Mouse (Mus musculus) myocyte (in vitro differentiated cells): ENCODE results near the gene Lman2. TPM values are rescaled to one million over a fixed set of nuclear protein-coding genes. Genes with fewer than 3 reads are reported as not detected.

Source experiments
- H3K27me3 ChIP-seq: one replicate; pipeline ENCODE4 v1.6.1; 2011; ENCODE audit not compliant: control insufficient read depth, insufficient read depth, insufficient read length
- H3K36me3 ChIP-seq: one replicate; pipeline ENCODE4 v1.6.1; 2011; ENCODE audit not compliant: control insufficient read depth, insufficient read depth
- H3K4me2 ChIP-seq: one replicate; pipeline ENCODE4 v1.6.1; 2011; ENCODE audit warnings: low read depth, control low read depth
- H3K4me3 ChIP-seq: one replicate; pipeline ENCODE4 v1.5.1; 2011; ENCODE audit warnings: mild to moderate bottlenecking, control low read depth, moderate library complexity
- H3K79me2 ChIP-seq: one replicate; pipeline ENCODE4 v1.6.1; 2011; ENCODE audit not compliant: control insufficient read depth, insufficient read depth
- H3ac ChIP-seq: one replicate; pipeline ENCODE4 v1.6.1; 2011; ENCODE audit not compliant: control insufficient read depth, insufficient read length
- CEBPB ChIP-seq: IDR thresholded peaks from 2 replicates; pipeline ENCODE4 v1.6.1; 2011; ENCODE audit warnings: mild to moderate bottlenecking, moderate library complexity; ENCODE audit not compliant: poor library complexity, insufficient read depth, severe bottlenecking
- E2F4 ChIP-seq: IDR thresholded peaks from one replicate; pipeline ENCODE4 v1.6.1; 2011; ENCODE audit warnings: mild to moderate bottlenecking, control low read depth, moderate library complexity; ENCODE audit not compliant: insufficient read depth
- MAX ChIP-seq: IDR thresholded peaks from one replicate; pipeline ENCODE4 v1.6.1; 2011; ENCODE audit warnings: low read depth, mild to moderate bottlenecking, control low read depth
- MYOD1 ChIP-seq, 3 experiments: IDR thresholded peaks; one replicate each; pipeline ENCODE4 v1.6.1; 2011; ENCODE audit warnings: control low read depth in 2 of 3, low read depth in 2 of 3, mild to moderate bottlenecking in 2 of 3, moderate library complexity in 1 of 3; ENCODE audit not compliant: insufficient read length in 2 of 3, control insufficient read depth in 1 of 3
- MYOG ChIP-seq, 3 experiments: IDR thresholded peaks; one replicate each; pipeline ENCODE4 v1.6.1; 2011; ENCODE audit warnings: control low read depth in 2 of 3, low read depth in 2 of 3, mild to moderate bottlenecking in 2 of 3; ENCODE audit not compliant: insufficient read length in 2 of 3, control insufficient read depth in 1 of 3, insufficient read depth in 1 of 3
- POLR2A ChIP-seq: IDR thresholded peaks from one replicate; pipeline ENCODE4 v1.6.1; 2011; ENCODE audit warnings: low read depth, mild to moderate bottlenecking, control low read depth, moderate library complexity; ENCODE audit not compliant: insufficient read length
- POLR2AphosphoS2 ChIP-seq: IDR thresholded peaks from one replicate; pipeline ENCODE4 v1.6.1; 2011; ENCODE audit warnings: low read depth, control low read depth; ENCODE audit not compliant: insufficient read length
- REST ChIP-seq: IDR thresholded peaks from one replicate; pipeline ENCODE4 v1.6.1; 2011; ENCODE audit warnings: mild to moderate bottlenecking, control low read depth, moderate library complexity; ENCODE audit not compliant: insufficient read depth, insufficient read length
- SRF ChIP-seq: IDR thresholded peaks from one replicate; pipeline ENCODE4 v1.6.1; 2011; ENCODE audit warnings: low read depth; ENCODE audit not compliant: control insufficient read depth, insufficient read length
- TCF12 ChIP-seq: IDR thresholded peaks from one replicate; pipeline ENCODE4 v1.6.1; 2011; ENCODE audit warnings: mild to moderate bottlenecking, control low read depth; ENCODE audit not compliant: poor library complexity, insufficient read depth, severe bottlenecking
- TCF3 ChIP-seq: IDR thresholded peaks from one replicate; pipeline ENCODE4 v1.6.1; 2011; ENCODE audit warnings: low read depth, control low read depth; ENCODE audit not compliant: insufficient read length
- USF1 ChIP-seq: IDR thresholded peaks from one replicate; pipeline ENCODE4 v1.6.1; 2011; ENCODE audit warnings: low read depth, mild to moderate bottlenecking, control low read depth, moderate library complexity
- polyA plus RNA-seq: library from polyadenylated mRNA; unstranded; fragments of >200 nt; fragmentation: generic; extraction: Trizol; gene quantifications from one replicate; pipeline ENCODE4 v1.2.1, GENCODE M21; 2012; ENCODE audit warnings: missing spikeins

Lman2 gene
- polyA plus RNA-seq, 1 experiment, result 84.7 TPM

DNA sequence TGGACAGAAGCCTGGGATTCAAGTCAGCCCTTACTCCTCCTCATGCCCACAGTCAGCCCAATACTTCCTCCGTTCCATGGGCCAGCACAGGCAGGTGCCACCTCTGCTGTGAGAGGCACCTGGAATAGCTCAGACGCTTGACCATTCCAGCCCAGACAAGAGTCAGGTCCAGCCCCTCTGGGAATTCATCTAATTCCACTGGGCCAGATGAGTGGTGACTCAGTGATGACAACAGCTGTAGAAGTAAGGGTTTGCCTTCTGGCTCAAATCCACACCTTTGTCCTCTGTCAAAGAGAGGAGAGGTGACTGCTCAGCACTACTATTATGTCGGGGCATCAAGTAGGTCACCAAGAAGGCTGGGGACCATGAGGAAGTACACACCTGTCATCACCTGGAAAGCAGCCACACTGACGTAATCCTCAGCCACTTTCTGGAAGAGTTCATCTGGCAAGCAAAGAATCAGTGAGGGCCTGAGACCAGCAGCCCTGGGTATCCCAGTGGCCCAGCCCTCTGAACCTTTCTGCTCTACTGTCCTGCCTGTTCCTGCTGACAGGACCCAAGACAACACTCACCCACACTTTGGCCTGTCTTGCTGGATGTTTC is 42.6 kb downstream of the Lman2 start, which contains the start of gene Prelid1:
Prelid1 (plus strand) TSS at position 570 of the 603 bp plus-strand sequence.
- TF ChIP-seq TCF12 (no peak), MYOD1 (IDR thresholded peaks at IDR 0.05; ENCODE audit: control insufficient read depth in 1 of 3, insufficient read length in 2 of 3, low read depth in 2 of 3) (peak in 1 of 3 experiments; percentile 15), POLR2AphosphoS2 (peak; percentile 29), REST (no peak), SRF (no peak), TCF3 (no peak), CEBPB (no peak), MAX (no peak), MYOG (IDR thresholded peaks at IDR 0.05; ENCODE audit: control insufficient read depth in 1 of 3, insufficient read depth in 1 of 3, insufficient read length in 2 of 3, low read depth in 2 of 3) (no peak), E2F4 (no peak), POLR2A (no peak)
- Histone ChIP-seq H3K4me3 (peak within 1 kb of the TSS; percentile 91), H3K4me2 (peak within 1 kb of the TSS; percentile 91), H3K36me3 (peaks cover 21% of the 10 kb centered on the region), H3K27me3 (no peaks in the 10 kb centered on the region), H3K79me2 (peaks cover 44% of the 10 kb centered on the region), H3ac (peak within 1 kb of the TSS; percentile 86)

DNA sequence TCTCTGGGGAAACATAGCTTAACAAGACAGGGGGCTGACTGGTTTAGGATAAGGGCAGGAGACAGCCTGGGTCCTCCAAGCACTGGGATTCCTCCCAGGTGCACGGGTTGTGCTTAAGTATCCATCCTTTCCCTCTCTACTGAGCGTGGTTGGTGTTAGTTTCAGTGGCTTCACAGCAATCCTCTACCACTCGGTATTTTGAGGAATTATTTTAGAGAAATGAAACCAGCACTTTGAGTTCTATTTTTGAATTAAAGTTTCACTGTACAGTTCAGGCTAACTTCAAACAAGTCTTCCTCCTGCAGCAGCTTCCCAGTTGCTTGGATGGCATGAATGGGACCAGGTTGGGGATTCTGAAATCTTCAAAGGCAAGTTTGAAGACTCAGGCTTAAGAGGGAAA is 44.2 kb downstream of the Lman2 start:
- no peak for TF ChIP-seq E2F4
- no peak for TF ChIP-seq REST
- no peak for TF ChIP-seq SRF
- TF ChIP-seq POLR2A, result no peak
- no peak for TF ChIP-seq MAX
- no peak for TF ChIP-seq MYOD1 (IDR thresholded peaks at IDR 0.05; ENCODE audit: control insufficient read depth in 1 of 3, insufficient read length in 2 of 3, low read depth in 2 of 3)
- TF ChIP-seq USF1, result no peak
- TF ChIP-seq TCF3, result no peak
- TF ChIP-seq TCF12, result no peak
- no peak for TF ChIP-seq POLR2AphosphoS2
- TF ChIP-seq MYOG (IDR thresholded peaks at IDR 0.05; ENCODE audit: control insufficient read depth in 1 of 3, insufficient read depth in 1 of 3, insufficient read length in 2 of 3, low read depth in 2 of 3), result no peak
- TF ChIP-seq CEBPB, result no peak
- Histone ChIP-seq H3K27me3 (no peaks in the 10 kb centered on the region), H3K4me2 (no peak overlapping the region), H3K79me2 (peaks cover 36% of the 10 kb centered on the region), H3K36me3 (peaks cover 31% of the 10 kb centered on the region), H3ac (no peak overlapping the region), H3K4me3 (no peak overlapping the region)

DNA sequence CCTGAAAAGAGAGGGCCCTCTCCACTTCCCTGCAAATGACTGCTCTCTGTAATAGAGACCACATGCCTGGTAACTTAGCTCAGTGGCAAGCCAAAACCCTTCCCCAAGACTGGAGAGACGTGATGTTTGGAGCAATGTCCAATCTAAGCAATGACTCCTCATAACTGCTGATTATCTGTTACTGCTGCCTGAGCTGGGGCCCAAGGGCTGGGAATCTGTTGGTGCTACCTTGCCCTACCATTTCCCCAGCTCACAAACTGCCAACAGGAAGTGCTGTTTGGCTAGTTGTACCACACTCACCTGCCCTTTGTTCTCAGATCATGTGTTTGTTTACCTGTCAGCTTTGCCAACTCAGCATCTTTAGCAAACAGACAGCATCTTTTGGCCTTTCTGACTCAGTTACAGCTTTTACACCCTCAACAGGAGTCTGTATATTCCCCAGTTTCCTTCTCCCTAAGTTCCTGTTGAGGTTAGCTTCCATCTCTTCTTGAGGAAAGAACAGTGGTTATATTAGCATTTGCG is 47.6 kb downstream of the Lman2 start:
- Histone ChIP-seq H3K27me3 (no peaks in the 10 kb centered on the region), H3K4me2 (no peak overlapping the region), H3K79me2 (peaks cover 2% of the 10 kb centered on the region), H3ac (no peak overlapping the region), H3K36me3 (peaks cover 50% of the 10 kb centered on the region), H3K4me3 (no peak overlapping the region)
- TF ChIP-seq CEBPB (no peak), MAX (no peak), E2F4 (no peak), POLR2AphosphoS2 (peak; percentile 46), USF1 (no peak)

DNA sequence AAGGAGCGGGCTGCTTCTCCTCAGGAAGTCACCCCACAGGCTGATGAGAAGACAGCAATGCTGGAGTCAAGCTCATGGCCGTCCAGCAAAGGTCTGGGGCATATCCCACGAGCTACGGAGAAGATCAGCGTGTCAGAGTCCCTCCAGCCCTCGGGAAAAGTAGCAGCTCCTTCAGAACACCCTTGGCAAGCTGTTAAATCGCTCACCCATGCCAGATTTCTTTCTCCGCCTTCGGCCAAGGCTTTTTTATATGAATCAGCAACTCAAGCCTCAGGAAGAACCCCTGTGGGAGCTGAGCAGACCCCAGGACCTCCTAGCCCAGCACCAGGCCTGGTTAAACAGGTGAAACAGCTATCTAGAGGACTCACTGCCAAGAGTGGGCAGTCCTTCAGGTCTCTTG is 49.5 kb downstream of the Lman2 start:
- Histone ChIP-seq H3K27me3 (no peaks in the 10 kb centered on the region), H3K4me2 (no peak overlapping the region), H3ac (no peak overlapping the region), H3K79me2 (no peaks in the 10 kb centered on the region), H3K36me3 (peaks cover 54% of the 10 kb centered on the region), H3K4me3 (no peak overlapping the region)
- TF ChIP-seq MYOD1 (IDR thresholded peaks at IDR 0.05; ENCODE audit: control insufficient read depth in 1 of 3, insufficient read length in 2 of 3, low read depth in 2 of 3) (no peak), POLR2AphosphoS2 (peak; percentile 30), SRF (no peak), POLR2A (no peak), E2F4 (no peak), TCF3 (no peak)

DNA sequence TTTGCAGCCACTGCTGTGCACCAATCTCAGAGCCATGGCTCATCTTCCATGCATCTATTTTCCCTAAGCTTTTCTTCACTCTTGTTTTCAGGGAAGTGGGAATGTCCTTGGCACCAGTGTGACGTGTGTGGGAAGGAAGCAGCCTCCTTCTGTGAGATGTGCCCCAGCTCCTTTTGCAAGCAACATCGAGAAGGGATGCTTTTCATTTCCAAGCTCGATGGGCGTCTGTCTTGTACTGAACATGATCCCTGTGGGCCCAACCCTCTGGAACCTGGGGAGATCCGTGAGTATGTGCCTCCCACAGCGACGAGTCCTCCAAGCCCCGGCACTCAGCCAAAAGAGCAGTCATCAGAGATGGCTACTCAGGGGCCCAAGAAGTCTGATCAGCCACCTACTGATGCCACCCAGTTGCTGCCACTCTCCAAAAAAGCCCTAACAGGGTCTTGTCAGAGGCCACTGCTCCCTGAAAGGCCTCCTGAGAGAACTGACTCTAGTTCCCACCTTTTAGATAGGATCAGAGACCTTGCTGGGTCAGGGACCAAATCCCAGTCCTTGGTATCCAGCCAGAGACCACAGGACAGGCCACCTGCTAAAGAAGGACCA is 50.5 kb downstream of the Lman2 start:
- TF ChIP-seq MYOG (IDR thresholded peaks at IDR 0.05; ENCODE audit: control insufficient read depth in 1 of 3, insufficient read depth in 1 of 3, insufficient read length in 2 of 3, low read depth in 2 of 3), result no peak
- no peak for TF ChIP-seq MAX
- no peak for TF ChIP-seq CEBPB
- TF ChIP-seq TCF3, result no peak
- TF ChIP-seq MYOD1 (IDR thresholded peaks at IDR 0.05; ENCODE audit: control insufficient read depth in 1 of 3, insufficient read length in 2 of 3, low read depth in 2 of 3), result no peak
- no peak for TF ChIP-seq POLR2AphosphoS2
- no peak for TF ChIP-seq POLR2A
- no peak for TF ChIP-seq USF1
- no peak for TF ChIP-seq TCF12
- no peak for TF ChIP-seq REST
- TF ChIP-seq SRF, result no peak
- Histone ChIP-seq H3K4me3 (no peak overlapping the region), H3ac (no peak overlapping the region), H3K36me3 (peaks cover 63% of the 10 kb centered on the region), H3K27me3 (no peaks in the 10 kb centered on the region), H3K4me2 (no peak overlapping the region), H3K79me2 (no peaks in the 10 kb centered on the region)
